Mouse (Mus musculus) ovary, postnatal 14 days (tissue): ENCODE data around the gene Rhox2a.
"Not testable (repeated sequence)": the region's sequence is repeated elsewhere in the genome, so short reads cannot be mapped to it uniquely, and the experiment has no call there.

ENCODE experiments used
- DNase-seq: peaks from one replicate; pipeline ENCODE4 v3.0.0; 2022; ENCODE audit warnings: low spot score

Gene Rhox2a

GRCm38 (mm10) chrX:37244676-37245075 is at the start of gene Rhox2a:
Gene Rhox2a (plus strand): TSS chrX:37244976.
- DNase-seq = not testable (repeated sequence)

GRCm38 (mm10) chrX:37198676-37199075 is 46.1 kb upstream of the Rhox2a start:
- DNase-seq = no peak

GRCm38 (mm10) chrX:37210941-37211340 is 33.8 kb upstream of the Rhox2a start, which contains the start of gene Gm9:
Gene Gm9 (minus strand): TSS chrX:37211041.
- no peak for DNase-seq

- DNase-seq = not testable (repeated sequence)
Observed at GRCm38 (mm10) chrX:37222158-37222557, 22.6 kb upstream of the Rhox2a start, which contains the start of gene Rhox1. Gene Rhox1 (minus strand): TSS chrX:37222258.

- DNase-seq = not testable (repeated sequence)
Observed at GRCm38 (mm10) chrX:37249619-37250018, 4.8 kb downstream of the Rhox2a start, which contains the start of gene Rhox3a. Gene Rhox3a (plus strand): TSS chrX:37249919.

GRCm38 (mm10) chrX:37265038-37265437 is 20.3 kb downstream of the Rhox2a start, which contains the start of gene Rhox4a:
Gene Rhox4a (plus strand): TSS chrX:37265338.
- DNase-seq = not testable (repeated sequence)
